Mouse (Mus musculus) kidney, embryonic 15.5 days (tissue): ENCODE measurements around the gene Il34. TPM values are rescaled to one million over a fixed set of nuclear protein-coding genes. Genes with fewer than 3 reads are reported as not detected.

ENCODE experiments used
- ATAC-seq: fragments of 200-750 bp; cut with Nextera tagmentation; replicated peaks from 2 replicates; pipeline ENCODE4 v1.8.0; 2017; ENCODE audit warnings: moderate TSS enrichment; ENCODE audit not compliant: low FRiP score
- H3K27ac ChIP-seq: fragments of 300-500 bp; sonication (generic); 2 replicates; pipeline ENCODE4 v1.5.1; 2015; ENCODE audit warnings: mild to moderate bottlenecking, inconsistent platforms
- H3K27me3 ChIP-seq: fragments of 300-500 bp; sonication (generic); 2 replicates; pipeline ENCODE4 v1.6.1; 2015; ENCODE audit warnings: inconsistent platforms
- H3K36me3 ChIP-seq: fragments of 300-500 bp; sonication (generic); 2 replicates; pipeline ENCODE4 v1.6.1; 2015; ENCODE audit warnings: inconsistent platforms
- H3K4me1 ChIP-seq: fragments of 300-500 bp; sonication (generic); 2 replicates; pipeline ENCODE4 v1.6.1; 2015; ENCODE audit warnings: inconsistent platforms
- H3K4me2 ChIP-seq: fragments of 300-500 bp; sonication (generic); 2 replicates; pipeline ENCODE4 v1.6.1; 2015; ENCODE audit warnings: moderate library complexity, mild to moderate bottlenecking, inconsistent platforms
- H3K4me3 ChIP-seq: fragments of 300-500 bp; sonication (generic); replicated peaks from 2 replicates; pipeline ENCODE4 v1.5.1; 2015; ENCODE audit warnings: mild to moderate bottlenecking, inconsistent platforms
- H3K9ac ChIP-seq: fragments of 300-500 bp; sonication (generic); 2 replicates; pipeline ENCODE4 v1.6.1; 2015; ENCODE audit warnings: mild to moderate bottlenecking, inconsistent platforms
- H3K9me3 ChIP-seq: fragments of 300-500 bp; sonication (generic); replicated peaks from 2 replicates; pipeline ENCODE4 v1.6.1; 2016; ENCODE audit warnings: inconsistent platforms
- WGBS: fragments of 180-500 bp; shearing (Covaris S2); methylation state at CpG from one replicate; pipeline ENCODE4 v1.1.7; 2015; ENCODE audit warnings: mixed read lengths; 5-methylcytosine and 5-hydroxymethylcytosine counted together
- polyA plus RNA-seq: library from polyadenylated mRNA; unstranded; fragments of >200 nt; fragmentation: Nextera tagmentation; extraction: Ambion mirVana; gene quantifications from 2 replicates; pipeline ENCODE4 v1.2.1, GENCODE M21; 2015

The Il34 gene
- polyA plus RNA-seq, 1 experiment from 2014 or later: 2.0 TPM

DNA sequence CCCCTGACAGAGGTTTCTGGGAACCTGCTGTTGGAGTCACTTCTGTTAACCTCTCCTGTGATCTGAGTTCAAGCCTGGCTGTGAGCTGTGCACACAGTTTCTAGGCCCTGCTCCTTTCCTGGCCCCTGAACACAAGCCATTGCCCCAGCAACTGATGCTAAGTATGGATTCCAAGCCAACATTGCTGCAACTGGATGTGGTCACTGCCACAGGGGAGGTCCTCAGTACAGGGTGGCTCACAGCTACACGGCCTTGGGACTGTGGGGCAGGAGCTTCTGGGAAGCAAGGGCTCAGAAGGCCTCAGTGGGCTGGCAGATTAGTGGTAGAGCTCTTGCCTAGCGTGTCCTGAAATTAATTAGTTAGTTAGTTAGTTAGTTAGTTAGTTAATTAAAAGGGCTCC lies 105.2 kb downstream of the Il34 start:
- WGBS: 89% methylated on average over 2 of the region's 2 CpGs
- ATAC-seq: no peak
- peaks cover 48% of the 10 kb centered on the region for H3K4me1 ChIP-seq
- peaks cover 21% of the 10 kb centered on the region; the same call in 1 of the 2 replicates for H3K36me3 ChIP-seq
- H3K9ac ChIP-seq: 0 out of 2 replicates have a peak overlapping the region, but pooled peaks have one; percentile 3
- no peak overlapping the region for H3K4me3 ChIP-seq
- no peak overlapping the region for H3K27ac ChIP-seq
- no peak overlapping the region for H3K4me2 ChIP-seq
- no peaks in the 10 kb centered on the region for H3K9me3 ChIP-seq
- no peaks in the 10 kb centered on the region for H3K27me3 ChIP-seq

DNA sequence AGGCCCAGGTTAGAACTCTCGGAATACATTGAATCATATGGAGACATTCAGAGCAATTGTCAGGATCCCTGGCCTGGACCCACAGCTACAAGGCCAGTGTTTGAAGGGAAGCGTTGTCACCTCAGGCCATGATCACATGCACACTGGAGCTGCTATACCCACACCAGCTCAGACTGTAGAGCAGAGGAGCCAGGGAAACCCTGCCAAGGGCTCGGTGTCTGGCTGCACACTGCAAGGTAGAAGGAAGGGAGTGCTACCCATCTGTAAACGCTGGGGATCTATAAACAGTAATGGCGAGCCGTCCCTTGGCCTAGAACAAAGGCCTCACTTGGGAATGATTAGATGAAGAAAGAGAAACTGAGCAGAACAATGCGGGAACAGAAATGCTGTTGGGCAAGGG lies 106.2 kb downstream of the Il34 start:
- H3K9ac ChIP-seq: no peak overlapping the region

DNA sequence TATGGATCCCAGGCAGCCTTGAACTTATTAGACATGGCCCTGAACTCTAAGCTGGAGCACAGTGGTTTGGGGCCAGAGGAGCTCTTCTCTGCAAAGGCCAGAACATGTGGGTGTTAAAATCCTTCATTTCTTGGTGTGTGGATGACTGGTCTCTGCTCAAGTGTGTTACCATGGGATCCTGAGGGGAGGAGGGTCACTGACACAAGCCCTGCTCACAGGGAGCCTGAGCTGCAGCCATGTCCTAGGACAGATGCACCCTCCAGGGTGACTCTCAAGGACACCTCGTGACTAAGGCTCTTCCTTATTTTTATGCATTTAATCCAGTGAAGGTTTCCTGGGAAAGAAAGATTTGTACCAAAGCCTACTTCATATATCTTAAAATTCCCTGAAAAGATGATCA lies 107.6 kb downstream of the Il34 start:
- WGBS: 71% methylated on average over 1 of the region's 1 CpGs
- H3K27ac ChIP-seq: no peak overlapping the region
- ATAC-seq: no peak
- peaks cover 24% of the 10 kb centered on the region; the same call in 1 of the 2 replicates for H3K36me3 ChIP-seq
- H3K4me3 ChIP-seq: no peak overlapping the region
- H3K4me1 ChIP-seq: peaks cover 24% of the 10 kb centered on the region
- H3K9ac ChIP-seq: no peak overlapping the region
- no peaks in the 10 kb centered on the region for H3K9me3 ChIP-seq
- H3K4me2 ChIP-seq: no peak overlapping the region
- no peaks in the 10 kb centered on the region for H3K27me3 ChIP-seq

More for the DNA sequence above, 106.2 kb downstream of the Il34 start:
- no peak for ATAC-seq
- Histone ChIP-seq H3K4me3 (no peak overlapping the region), H3K4me1 (peaks cover 38% of the 10 kb centered on the region), H3K27me3 (no peaks in the 10 kb centered on the region), H3K36me3 (peaks cover 21% of the 10 kb centered on the region; the same call in 1 of the 2 replicates), H3K4me2 (no peak overlapping the region), H3K27ac (no peak overlapping the region), H3K9me3 (no peaks in the 10 kb centered on the region)
- WGBS: 90% methylated on average over 7 of the region's 7 CpGs

DNA sequence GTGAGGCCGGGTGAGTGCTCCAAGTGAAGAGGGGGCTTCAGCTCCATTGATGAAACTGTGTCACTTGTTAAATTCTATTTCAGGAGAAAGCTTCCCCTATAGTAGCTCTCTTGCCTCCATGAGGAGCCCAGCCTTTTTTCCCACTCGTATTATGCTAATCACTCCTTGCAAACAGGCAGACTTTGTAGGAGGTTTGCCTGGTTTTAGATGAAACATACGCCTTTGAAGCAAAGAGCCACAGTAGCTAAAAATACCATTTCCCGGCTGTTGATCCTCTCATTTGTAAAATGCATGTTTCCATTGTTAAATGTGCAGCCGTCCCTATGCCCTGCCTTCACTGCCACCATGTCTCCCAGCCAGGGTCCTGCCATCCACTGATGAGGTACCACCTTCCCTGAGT lies 108.2 kb downstream of the Il34 start:
- H3K4me3 ChIP-seq: no peak overlapping the region
- no peak overlapping the region for H3K4me2 ChIP-seq
- H3K9ac ChIP-seq: no peak overlapping the region
- H3K36me3 ChIP-seq: peaks cover 24% of the 10 kb centered on the region; the same call in 1 of the 2 replicates
- WGBS: 88% methylated on average over 5 of the region's 5 CpGs
- H3K27me3 ChIP-seq: no peaks in the 10 kb centered on the region
- peaks cover 19% of the 10 kb centered on the region for H3K4me1 ChIP-seq
- H3K9me3 ChIP-seq: no peaks in the 10 kb centered on the region
- no peak overlapping the region for H3K27ac ChIP-seq
- ATAC-seq: no peak

GRCm38 (mm10) chr8:110696051-110696450 lies 109.7 kb downstream of the Il34 start:
- H3K27me3 ChIP-seq: no peaks in the 10 kb centered on the region
- WGBS: 65% methylated on average over 4 of the region's 4 CpGs
- peak overlapping the region; percentile 19; the same call in 1 of the 2 replicates for H3K27ac ChIP-seq
- H3K9ac ChIP-seq: no peak overlapping the region
- H3K4me1 ChIP-seq: peaks cover 4% of the 10 kb centered on the region; the same call in 1 of the 2 replicates
- peaks cover 22% of the 10 kb centered on the region; the same call in 1 of the 2 replicates for H3K36me3 ChIP-seq
- H3K4me3 ChIP-seq: no peak overlapping the region
- no peak for ATAC-seq
- H3K4me2 ChIP-seq: no peak overlapping the region
- H3K9me3 ChIP-seq: no peaks in the 10 kb centered on the region

GRCm38 (mm10) chr8:110695431-110695830 lies 110.3 kb downstream of the Il34 start:
- Histone ChIP-seq H3K36me3 (peaks cover 24% of the 10 kb centered on the region; the same call in 1 of the 2 replicates), H3K9me3 (no peaks in the 10 kb centered on the region), H3K9ac (no peak overlapping the region), H3K4me3 (no peak overlapping the region), H3K4me2 (no peak overlapping the region), H3K27me3 (no peaks in the 10 kb centered on the region), H3K27ac (no peak overlapping the region), H3K4me1 (peaks cover 4% of the 10 kb centered on the region; the same call in 1 of the 2 replicates)
- no peak for ATAC-seq
- WGBS: 84% methylated on average over 5 of the region's 5 CpGs

- Histone ChIP-seq H3K27ac (0 out of 2 replicates have a peak overlapping the region, but pooled peaks have one; percentile 2), H3K4me1 (peaks cover 4% of the 10 kb centered on the region; the same call in 1 of the 2 replicates), H3K4me3 (no peak overlapping the region), H3K9me3 (no peaks in the 10 kb centered on the region), H3K9ac (no peak overlapping the region), H3K27me3 (no peaks in the 10 kb centered on the region), H3K4me2 (no peak overlapping the region), H3K36me3 (peaks cover 24% of the 10 kb centered on the region; the same call in 1 of the 2 replicates)
- no peak for ATAC-seq
- 76% methylated on average over 4 of the region's 4 CpGs for WGBS
Measured at GRCm38 (mm10) chr8:110694826-110695225, 110.9 kb downstream of the Il34 start.

DNA sequence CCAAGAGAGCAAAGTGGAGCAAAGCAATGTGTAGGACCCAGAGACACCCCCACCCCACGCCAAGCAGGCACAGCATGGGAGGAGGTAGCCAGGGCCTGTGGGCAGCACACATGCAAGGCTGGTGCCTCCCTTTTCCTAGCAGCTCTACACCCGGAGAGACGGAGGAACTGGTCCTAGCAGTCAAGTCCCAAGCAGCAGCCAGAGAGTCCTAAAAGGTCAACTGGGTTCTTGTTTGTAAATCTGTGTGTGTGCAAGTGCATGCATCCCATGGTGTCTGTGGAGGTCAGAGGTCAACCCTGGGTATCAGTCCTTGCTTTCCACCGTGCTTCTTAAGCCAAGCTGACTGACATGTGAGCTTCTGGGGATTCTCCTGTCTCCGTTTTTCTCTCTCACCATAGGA lies 111.5 kb downstream of the Il34 start:
- H3K9ac ChIP-seq: no peak overlapping the region
- H3K4me1 ChIP-seq: peaks cover 4% of the 10 kb centered on the region; the same call in 1 of the 2 replicates
- WGBS: 80% methylated on average over 5 of the region's 5 CpGs
- no peak for ATAC-seq
- H3K9me3 ChIP-seq: no peaks in the 10 kb centered on the region
- no peak overlapping the region for H3K4me3 ChIP-seq
- no peak overlapping the region for H3K27ac ChIP-seq
- H3K36me3 ChIP-seq: peaks cover 21% of the 10 kb centered on the region; the same call in 1 of the 2 replicates
- no peak overlapping the region for H3K4me2 ChIP-seq
- H3K27me3 ChIP-seq: no peaks in the 10 kb centered on the region

Other genes starting within 250 kb of the Il34 start
- gene Vac14, start 187.3 kb downstream of the Il34 start, polyA plus RNA-seq: 22.2 and 23.3 TPM in 2 replicates
- 8.3 and 8.4 TPM in 2 replicates for gene Mtss1l, start 84.4 kb downstream of the Il34 start, polyA plus RNA-seq
- 77.1 and 77.3 TPM in 2 replicates for gene Cog4, start 40.7 kb upstream of the Il34 start, polyA plus RNA-seq
- 161 and 167 TPM in 2 replicates for gene Sf3b3, start 40.9 kb upstream of the Il34 start, polyA plus RNA-seq
- 12.0 and 13.3 TPM in 2 replicates for gene Fuk, start 96.6 kb upstream of the Il34 start, polyA plus RNA-seq
- gene St3gal2, start 114.0 kb upstream of the Il34 start, polyA plus RNA-seq: 25.2 and 27.4 TPM in 2 replicates
- gene Ddx19a, start 191.9 kb upstream of the Il34 start, polyA plus RNA-seq: 14.5 and 15.5 TPM in 2 replicates
- 5.8 and 6.0 TPM in 2 replicates for gene Ddx19b, start 225.8 kb upstream of the Il34 start, polyA plus RNA-seq
- gene Aars, start 227.2 kb upstream of the Il34 start, polyA plus RNA-seq: 60.8 and 61.4 TPM in 2 replicates